Comparison of ENCODE assay signal across 22 mouse cellular contexts in the genomic region with DNA sequence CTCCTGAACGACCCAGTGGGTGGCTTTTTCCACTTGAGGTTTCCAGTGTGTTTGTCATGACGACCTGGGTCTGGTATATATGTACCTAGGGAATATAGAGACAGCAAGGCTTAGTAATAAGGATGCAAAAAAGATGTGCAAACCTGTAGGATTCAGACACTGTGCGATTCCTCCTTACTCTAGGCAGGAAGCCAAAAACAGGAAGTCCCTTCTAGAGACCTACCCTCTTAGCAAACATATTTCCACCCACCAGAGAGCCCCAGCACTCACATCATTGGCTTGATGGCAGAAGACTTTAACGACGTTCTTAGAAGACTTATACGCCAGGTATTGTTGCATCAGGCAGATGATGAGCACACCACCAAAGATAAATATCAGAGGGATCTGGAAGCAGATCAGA. TPM values are rescaled to one million over a fixed set of nuclear protein-coding genes. Genes with fewer than 3 reads are reported as not detected.
DNase-seq lines count a peak whose midpoint lies in the region; ATAC-seq and TF ChIP-seq lines count a peak whose summit lies in the region.
"Had no signal": no experiment of that assay in that cellular context is flagged by ENCODE, and none has a peak within 500 bp of the region (broad histone marks: within the 10 kb centered on the region; RNA-seq: fewer than 3 reads in every experiment).

No protein-coding gene starts in this region.

- H3K4me1 ChIP-seq in kidney, adult 2 months (ENCODE audit: control insufficient read depth, insufficient read depth, low read length): peaks cover 2% of the 10 kb centered on the region; the same call in 1 of the 2 replicates
- H3K4me1 ChIP-seq in kidney, embryonic 15.5 days: no peaks in the 10 kb centered on the region
- H3K4me1 ChIP-seq in stomach, postnatal 0 days (replicated peaks; ENCODE audit: control insufficient read depth, insufficient read depth): 0 out of 2 replicates have a peak, but pooled peaks cover 3% of the 10 kb centered on the region
- peaks cover 5% of the 10 kb centered on the region; the same call in 1 of the 2 replicates for H3K4me1 ChIP-seq in embryonic facial prominence, embryonic 10.5 days
- H3K4me1 ChIP-seq: limb, embryonic 12.5 days; lung, embryonic 15.5 days; midbrain, embryonic 12.5 days had no signal

- no peak for TF ChIP-seq EP300 in stomach, postnatal 0 days (optimal IDR thresholded peaks at IDR 0.05)

- H3K4me3 ChIP-seq in kidney, adult 2 months (ENCODE audit: insufficient read depth, low read depth, low read length): no peak overlapping the region
- H3K4me3 ChIP-seq in kidney, embryonic 15.5 days (replicated peaks): no peak overlapping the region
- H3K4me3 ChIP-seq in stomach, postnatal 0 days (ENCODE audit: low read depth, low read length): no peak overlapping the region
- H3K4me3 ChIP-seq in embryonic facial prominence, embryonic 10.5 days: no peak overlapping the region
- H3K4me3 ChIP-seq: heart, embryonic 15.5 days; limb, embryonic 12.5 days; lung, embryonic 15.5 days; midbrain, embryonic 12.5 days had no signal

- no peak for TF ChIP-seq POLR2A in kidney, adult 2 months (IDR thresholded peaks at IDR 0.05; ENCODE audit: low read depth, low read length)

- no peaks in the 10 kb centered on the region for H3K27me3 ChIP-seq in kidney, adult 2 months (replicated peaks; ENCODE audit: control insufficient read depth, insufficient read depth, low read length)
- H3K27me3 ChIP-seq in kidney, embryonic 15.5 days: no peaks in the 10 kb centered on the region
- no peaks in the 10 kb centered on the region for H3K27me3 ChIP-seq in stomach, postnatal 0 days (ENCODE audit: control insufficient read depth, insufficient read depth, low read length)
- H3K27me3 ChIP-seq in embryonic facial prominence, embryonic 10.5 days (replicated peaks; ENCODE audit: low read depth, poor library complexity, severe bottlenecking): peaks cover 6% of the 10 kb centered on the region; the same call in 1 of the 2 replicates
- H3K27me3 ChIP-seq: heart, embryonic 15.5 days; limb, embryonic 12.5 days; lung, embryonic 15.5 days had no signal

- H3K4me2 ChIP-seq in kidney, embryonic 15.5 days: no peak overlapping the region
- no peak overlapping the region for H3K4me2 ChIP-seq in stomach, postnatal 0 days (replicated peaks; ENCODE audit: low read depth)
- H3K4me2 ChIP-seq: heart, embryonic 15.5 days; limb, embryonic 12.5 days; lung, embryonic 15.5 days; midbrain, embryonic 12.5 days had no signal

- no peaks in the 10 kb centered on the region for H3K9me3 ChIP-seq in kidney, embryonic 15.5 days (replicated peaks)
- H3K9me3 ChIP-seq in stomach, postnatal 0 days (ENCODE audit: control insufficient read depth, low read length): no peaks in the 10 kb centered on the region
- H3K9me3 ChIP-seq in embryonic facial prominence, embryonic 10.5 days: no peaks in the 10 kb centered on the region
- H3K9me3 ChIP-seq: heart, embryonic 15.5 days; limb, embryonic 12.5 days; lung, embryonic 15.5 days; midbrain, embryonic 12.5 days had no signal

- no peak overlapping the region for H3K9ac ChIP-seq in kidney, embryonic 15.5 days
- no peak overlapping the region for H3K9ac ChIP-seq in stomach, postnatal 0 days (ENCODE audit: low read length)
- H3K9ac ChIP-seq: forebrain, postnatal 0 days; heart, embryonic 15.5 days; limb, embryonic 12.5 days; lung, embryonic 15.5 days; midbrain, embryonic 12.5 days had no signal

- no peak for TF ChIP-seq CTCF in kidney, adult 2 months (conservative IDR thresholded peaks at IDR 0.05; ENCODE audit: insufficient read depth, insufficient read length, low read depth, low read length)
- no peak for TF ChIP-seq CTCF in stomach, postnatal 0 days (IDR thresholded peaks at IDR 0.05; ENCODE audit: low read depth)

- WGBS in kidney, adult 2 months: 71% methylated on average over 6 of the region's 6 CpGs
- 72% methylated on average over 6 of the region's 6 CpGs for WGBS in kidney, embryonic 15.5 days
- 66% methylated on average over 6 of the region's 6 CpGs for WGBS in stomach, postnatal 0 days
- 77% methylated on average over 6 of the region's 6 CpGs for WGBS in embryonic facial prominence, embryonic 10.5 days

- peak overlapping the region; percentile 28 for H3K27ac ChIP-seq in kidney, adult 2 months (ENCODE audit: insufficient read depth, low read depth, low read length)
- H3K27ac ChIP-seq in kidney, embryonic 15.5 days: no peak overlapping the region
- H3K27ac ChIP-seq in stomach, postnatal 0 days (replicated peaks): no peak overlapping the region
- no peak overlapping the region for H3K27ac ChIP-seq in embryonic facial prominence, embryonic 10.5 days (replicated peaks)
- H3K27ac ChIP-seq: heart, embryonic 15.5 days; limb, embryonic 12.5 days; lung, embryonic 15.5 days; midbrain, embryonic 12.5 days had no signal

- no peaks in the 10 kb centered on the region for H3K36me3 ChIP-seq in kidney, adult 2 months (ENCODE audit: control insufficient read depth, insufficient read depth, low read length)
- H3K36me3 ChIP-seq in kidney, embryonic 15.5 days: no peaks in the 10 kb centered on the region
- H3K36me3 ChIP-seq in stomach, postnatal 0 days (ENCODE audit: control insufficient read depth, insufficient read depth, low read length): no peaks in the 10 kb centered on the region
- no peaks in the 10 kb centered on the region for H3K36me3 ChIP-seq in embryonic facial prominence, embryonic 10.5 days (replicated peaks)
- H3K36me3 ChIP-seq: heart, embryonic 15.5 days; limb, embryonic 12.5 days; lung, embryonic 15.5 days; midbrain, embryonic 12.5 days had no signal

- DNase-seq in kidney, adult 2 months: no peak
- peak; percentile 25 for DNase-seq in thymus, postnatal 14 days
- DNase-seq in thymus, postnatal 36 days: no peak
- DNase-seq in stomach, postnatal 0 days (ENCODE audit: low spot score): no peak
- DNase-seq in embryonic facial prominence, embryonic 10.5 days (ENCODE audit: low spot score): no peak
- DNase-seq in cerebellum, postnatal 4 days (ENCODE audit: low spot score in 2 of 2): no peak
- DNase-seq: adrenal gland, postnatal 10 days; forebrain, postnatal 0 days; gastrocnemius, postnatal 25 days; kidney, postnatal 25 days; layer of hippocampus, postnatal 36 days; right cerebral cortex, adult 18-20 months had no signal

- ATAC-seq in kidney, embryonic 15.5 days (replicated peaks; ENCODE audit: low FRiP score): no peak
- ATAC-seq in inflammation-experienced regulatory T-cells, adult 6 months: peak; percentile 49
- no peak for ATAC-seq in stomach, postnatal 0 days (ENCODE audit: low FRiP score, low TSS enrichment)
- ATAC-seq: forebrain, postnatal 0 days; hindbrain, embryonic 16.5 days had no signal

RNA-seq across cellular contexts. Expression of a gene that starts 30.2 kb away (rescaled TPM):
- polyA plus RNA-seq in kidney, adult 2 months (2012; rRNA removed): not detected in 2 replicates
- polyA plus RNA-seq in kidney, embryonic 15.5 days (2015; fragmentation: Nextera tagmentation; extraction: Ambion mirVana): not detected in 2 replicates
- polyA plus RNA-seq in inflammation-experienced regulatory T-cells, adult 6 months (2017; shearing (Covaris generic)): not detected
- polyA plus RNA-seq in stomach, postnatal 0 days (2015; fragmentation: Nextera tagmentation; extraction: Ambion mirVana): not detected in 2 replicates
- polyA plus RNA-seq in embryonic facial prominence, embryonic 10.5 days (2016; fragmentation: Nextera tagmentation; extraction: Ambion mirVana): not detected in 2 replicates
- polyA plus RNA-seq: C2C12; forebrain, postnatal 0 days; heart, embryonic 15.5 days; hindbrain, embryonic 16.5 days; limb, embryonic 12.5 days; lung, embryonic 15.5 days; midbrain, embryonic 12.5 days; neural tube, embryonic 14.5 days; stomach, embryonic 14.5 days had no signal

RNA-seq across cellular contexts. Expression of a gene that starts 32.9 kb away (rescaled TPM):
- 0.43 and 0.86 TPM in 2 replicates for polyA plus RNA-seq in kidney, adult 2 months (2012; rRNA removed)
- polyA plus RNA-seq in kidney, embryonic 15.5 days (2015; fragmentation: Nextera tagmentation; extraction: Ambion mirVana): 2.4 TPM in 1 of 2 replicates, not detected in the other
- polyA plus RNA-seq in inflammation-experienced regulatory T-cells, adult 6 months (2017; shearing (Covaris generic)): under 1 TPM in 1 of 3 experiments, not detected in 2; 0.54 TPM
- 21.0 and 22.3 TPM in 2 replicates for polyA plus RNA-seq in stomach, postnatal 0 days (2015; fragmentation: Nextera tagmentation; extraction: Ambion mirVana)
- polyA plus RNA-seq in embryonic facial prominence, embryonic 10.5 days (2016; fragmentation: Nextera tagmentation; extraction: Ambion mirVana): not detected in 2 replicates
- polyA plus RNA-seq: C2C12; forebrain, postnatal 0 days; hindbrain, embryonic 16.5 days; limb, embryonic 12.5 days; midbrain, embryonic 12.5 days; neural tube, embryonic 14.5 days had no signal

RNA-seq across cellular contexts. Expression of a gene that starts 55.0 kb away (rescaled TPM):
- not detected in 2 replicates for polyA plus RNA-seq in kidney, adult 2 months (2012; rRNA removed)
- not detected in 2 replicates for polyA plus RNA-seq in kidney, embryonic 15.5 days (2015; fragmentation: Nextera tagmentation; extraction: Ambion mirVana)
- polyA plus RNA-seq in inflammation-experienced regulatory T-cells, adult 6 months (2017; shearing (Covaris generic)): not detected
- 0.10 TPM in 1 of 2 replicates, not detected in the other for polyA plus RNA-seq in stomach, postnatal 0 days (2015; fragmentation: Nextera tagmentation; extraction: Ambion mirVana)
- not detected in 2 replicates for polyA plus RNA-seq in embryonic facial prominence, embryonic 10.5 days (2016; fragmentation: Nextera tagmentation; extraction: Ambion mirVana)
- polyA plus RNA-seq: C2C12; heart, embryonic 15.5 days; hindbrain, embryonic 16.5 days; limb, embryonic 12.5 days; midbrain, embryonic 12.5 days; neural tube, embryonic 14.5 days; stomach, embryonic 14.5 days had no signal
